Mouse (Mus musculus): ENCODE data around the gene Pgf. TPM values are rescaled to one million over a fixed set of nuclear protein-coding genes. Genes with fewer than 3 reads are reported as not detected.

Gene Pgf
- polyA plus RNA-seq, 2 experiments: 0.08 to 0.32 TPM

DNA sequence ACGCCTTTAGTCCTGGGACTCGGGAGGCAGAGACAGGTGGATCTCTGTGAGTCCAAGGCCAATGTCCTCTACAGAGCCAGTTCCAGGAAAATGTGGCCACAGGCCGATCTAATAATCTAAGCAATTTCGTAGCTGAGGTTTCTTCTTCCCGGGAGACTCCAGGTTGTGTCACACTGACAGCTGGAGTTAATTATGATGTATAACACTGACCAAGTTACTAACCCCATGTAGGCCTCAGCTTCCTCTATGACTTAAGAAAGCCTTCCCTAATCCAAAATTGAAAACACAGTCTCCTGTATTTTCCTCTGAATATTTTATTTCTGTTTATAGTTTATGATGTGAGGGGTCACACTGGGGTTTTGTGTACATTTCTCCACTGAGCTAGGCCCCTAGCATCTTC, 37.4 kb upstream of the Pgf start:
- TF ChIP-seq EP300 (IDR thresholded peaks at IDR 0.05; ENCODE audit: low read depth) (no peak), CTCF (IDR thresholded peaks at IDR 0.05; ENCODE audit: low read depth) (no peak)
- Histone ChIP-seq H3K4me2 (ENCODE audit: low read depth) (no peak overlapping the region), H3K4me1 (replicated peaks; ENCODE audit: control insufficient read depth in 2 of 2, insufficient read depth in 2 of 2, low read length in 1 of 2) (peaks cover 0 to 4% of the 10 kb centered on the region in 2 experiments; a peak in 2 of 4 replicates), H3K27ac (no peak overlapping the region), H3K27me3 (ENCODE audit: control insufficient read depth, insufficient read depth, low read length) (no peaks in the 10 kb centered on the region), H3K9ac (replicated peaks) (no peak overlapping the region), H3K9me3 (ENCODE audit: control insufficient read depth, low read length) (no peaks in the 10 kb centered on the region), H3K36me3 (replicated peaks; ENCODE audit: control insufficient read depth, insufficient read depth, low read depth) (no peaks in the 10 kb centered on the region), H3K4me3 (ENCODE audit: insufficient read depth in 1 of 2, low read depth in 2 of 2, low read length in 2 of 2) (no peak overlapping the region)
- WGBS (ENCODE audit: insufficient replicate concordance): 69% methylated on average over 5 of the region's 5 CpGs
- ATAC-seq (ENCODE audit: insufficient read depth) (no peak), DNase-seq (ENCODE audit: low read depth in 3 of 3, low spot score in 3 of 3) (no peak)

GRCm38 (mm10) chr12:85208687-85209199, 31.2 kb upstream of the Pgf start:
- DNase-seq (ENCODE audit: low read depth in 3 of 3, low spot score in 3 of 3) (no peak), ATAC-seq (ENCODE audit: insufficient read depth) (no peak)
- no peaks in the 10 kb centered on the region; a peak in 1 of 4 replicates for H3K4me1 ChIP-seq (replicated peaks; ENCODE audit: control insufficient read depth in 2 of 2, insufficient read depth in 2 of 2, low read length in 1 of 2)
- H3K4me2 ChIP-seq (ENCODE audit: low read depth): no peak overlapping the region
- no peak overlapping the region for H3K9ac ChIP-seq (replicated peaks)
- H3K36me3 ChIP-seq (replicated peaks; ENCODE audit: control insufficient read depth, insufficient read depth, low read depth): no peaks in the 10 kb centered on the region
- TF ChIP-seq CTCF (IDR thresholded peaks at IDR 0.05; ENCODE audit: low read depth): no peak
- no peaks in the 10 kb centered on the region for H3K27me3 ChIP-seq (ENCODE audit: control insufficient read depth, insufficient read depth, low read length)
- WGBS (ENCODE audit: insufficient replicate concordance): 22% methylated on average over 7 of the region's 7 CpGs
- H3K9me3 ChIP-seq (ENCODE audit: control insufficient read depth, low read length): no peaks in the 10 kb centered on the region
- H3K27ac ChIP-seq: no peak overlapping the region
- H3K4me3 ChIP-seq (ENCODE audit: insufficient read depth in 1 of 2, low read depth in 2 of 2, low read length in 2 of 2): no peak overlapping the region

DNA sequence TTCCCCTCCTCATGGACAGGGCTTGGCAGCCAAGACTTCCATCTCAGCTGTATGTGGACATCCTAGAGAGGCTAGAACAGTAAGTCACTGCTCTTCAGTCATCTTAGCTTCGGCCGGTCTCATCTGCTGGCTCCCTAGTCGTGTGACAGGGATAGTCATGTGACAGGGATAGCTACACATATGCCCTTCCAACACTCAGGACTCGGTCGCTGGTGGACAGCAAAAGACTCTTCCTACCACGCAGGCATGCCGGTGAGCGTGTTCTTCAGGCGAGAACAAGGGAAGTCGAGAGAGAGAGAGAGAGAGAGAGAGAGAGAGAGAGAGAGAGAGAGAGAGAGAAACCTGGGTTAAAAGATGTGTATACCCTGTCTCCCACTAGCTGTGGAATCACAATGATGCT, 27.8 kb upstream of the Pgf start:
- WGBS (ENCODE audit: insufficient replicate concordance): 79% methylated on average over 10 of the region's 10 CpGs
- Histone ChIP-seq H3K27me3 (ENCODE audit: control insufficient read depth, insufficient read depth, low read length) (no peaks in the 10 kb centered on the region), H3K36me3 (replicated peaks; ENCODE audit: control insufficient read depth, insufficient read depth, low read depth) (no peaks in the 10 kb centered on the region), H3K4me2 (ENCODE audit: low read depth) (no peak overlapping the region), H3K9ac (replicated peaks) (no peak overlapping the region), H3K9me3 (ENCODE audit: control insufficient read depth, low read length) (no peaks in the 10 kb centered on the region), H3K4me3 (ENCODE audit: insufficient read depth in 1 of 2, low read depth in 2 of 2, low read length in 2 of 2) (no peak overlapping the region), H3K27ac (no peak overlapping the region), H3K4me1 (replicated peaks; ENCODE audit: control insufficient read depth in 2 of 2, insufficient read depth in 2 of 2, low read length in 1 of 2) (no peaks in the 10 kb centered on the region; a peak in 1 of 4 replicates)
- TF ChIP-seq EP300 (IDR thresholded peaks at IDR 0.05; ENCODE audit: low read depth): no peak
- TF ChIP-seq CTCF (IDR thresholded peaks at IDR 0.05; ENCODE audit: low read depth): no peak
- no peak for DNase-seq (ENCODE audit: low read depth in 3 of 3, low spot score in 3 of 3)
- ATAC-seq (ENCODE audit: insufficient read depth): no peak

GRCm38 (mm10) chr12:85204105-85204504, 26.5 kb upstream of the Pgf start:
- H3K4me1 ChIP-seq (replicated peaks; ENCODE audit: control insufficient read depth in 2 of 2, insufficient read depth in 2 of 2, low read length in 1 of 2): no peaks in the 10 kb centered on the region; a peak in 1 of 4 replicates
- H3K9me3 ChIP-seq (ENCODE audit: control insufficient read depth, low read length): no peaks in the 10 kb centered on the region
- H3K9ac ChIP-seq (replicated peaks): no peak overlapping the region
- 40% methylated on average over 8 of the region's 8 CpGs for WGBS (ENCODE audit: insufficient replicate concordance)
- no peaks in the 10 kb centered on the region for H3K36me3 ChIP-seq (replicated peaks; ENCODE audit: control insufficient read depth, insufficient read depth, low read depth)
- TF ChIP-seq CTCF (IDR thresholded peaks at IDR 0.05; ENCODE audit: low read depth) (peak; percentile 33), EP300 (IDR thresholded peaks at IDR 0.05; ENCODE audit: low read depth) (no peak)
- ATAC-seq (ENCODE audit: insufficient read depth) (no peak), DNase-seq (ENCODE audit: low read depth in 3 of 3, low spot score in 3 of 3) (no peak)
- no peaks in the 10 kb centered on the region for H3K27me3 ChIP-seq (ENCODE audit: control insufficient read depth, insufficient read depth, low read length)
- no peak overlapping the region for H3K4me2 ChIP-seq (ENCODE audit: low read depth)
- no peak overlapping the region for H3K27ac ChIP-seq
- H3K4me3 ChIP-seq (ENCODE audit: insufficient read depth in 1 of 2, low read depth in 2 of 2, low read length in 2 of 2): no peak overlapping the region

- H3K9ac ChIP-seq (replicated peaks): no peak overlapping the region
- no peaks in the 10 kb centered on the region; a peak in 1 of 4 replicates for H3K4me1 ChIP-seq (replicated peaks; ENCODE audit: control insufficient read depth in 2 of 2, insufficient read depth in 2 of 2, low read length in 1 of 2)
- no peak overlapping the region for H3K4me3 ChIP-seq (ENCODE audit: insufficient read depth in 1 of 2, low read depth in 2 of 2, low read length in 2 of 2)
- H3K27me3 ChIP-seq (ENCODE audit: control insufficient read depth, insufficient read depth, low read length): no peaks in the 10 kb centered on the region
- ATAC-seq (ENCODE audit: insufficient read depth) (no peak), DNase-seq (ENCODE audit: low read depth in 3 of 3, low spot score in 3 of 3) (no peak)
- no peak overlapping the region for H3K4me2 ChIP-seq (ENCODE audit: low read depth)
- no peaks in the 10 kb centered on the region for H3K9me3 ChIP-seq (ENCODE audit: control insufficient read depth, low read length)
- TF ChIP-seq EP300 (IDR thresholded peaks at IDR 0.05; ENCODE audit: low read depth) (no peak), CTCF (IDR thresholded peaks at IDR 0.05; ENCODE audit: low read depth) (no peak)
- 55% methylated on average over 5 of the region's 5 CpGs for WGBS (ENCODE audit: insufficient replicate concordance)
- H3K36me3 ChIP-seq (replicated peaks; ENCODE audit: control insufficient read depth, insufficient read depth, low read depth): no peaks in the 10 kb centered on the region
- no peak overlapping the region for H3K27ac ChIP-seq
These were observed 26.1 kb upstream of the Pgf start for GRCm38 (mm10) chr12:85203699-85204098.

Measured in liver, embryonic 14.5 days (tissue).